Comparison of ENCODE assay signal across 8 mouse cellular contexts in the genomic region with DNA sequence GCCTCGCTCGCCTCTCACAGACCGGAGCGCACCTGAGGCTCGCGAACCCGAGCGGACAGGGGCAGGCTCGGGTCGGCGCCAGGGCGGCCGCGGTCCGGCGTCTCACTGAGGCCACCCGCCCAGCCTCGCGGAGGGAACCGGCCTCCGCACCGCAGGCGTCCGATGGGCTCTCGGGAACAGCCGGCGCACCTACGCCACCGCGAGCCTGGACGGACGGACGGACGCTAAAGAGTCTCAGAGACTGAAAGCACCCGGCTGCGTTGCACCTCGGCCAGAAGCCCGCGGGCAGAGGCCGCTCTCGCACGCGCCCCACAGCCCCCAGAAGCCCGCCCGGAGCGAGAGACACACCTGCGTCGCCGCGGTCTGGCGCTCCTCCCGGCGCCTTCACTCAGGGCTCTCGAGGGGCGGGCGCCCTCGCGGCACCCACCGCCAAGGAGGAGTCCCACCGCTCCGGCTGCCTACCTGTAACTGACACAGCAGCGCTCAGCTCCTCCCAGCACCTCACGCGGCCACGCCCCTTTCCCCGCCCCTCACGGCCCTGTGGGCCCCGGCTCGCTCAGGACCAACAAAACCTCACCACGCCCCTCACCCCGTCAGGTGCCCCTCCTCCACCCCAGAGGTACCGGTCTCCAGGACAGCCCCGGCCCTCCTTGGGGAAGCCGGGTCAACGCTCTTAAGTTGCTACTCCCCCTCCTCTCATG. TPM values are rescaled to one million over a fixed set of nuclear protein-coding genes. Genes with fewer than 3 reads are reported as not detected.
DNase-seq lines count a peak whose midpoint lies in the region; ATAC-seq and TF ChIP-seq lines count a peak whose summit lies in the region.

A gene (minus strand): TSS at position 470 of the 701 bp plus-strand sequence.

- H3K9me3 ChIP-seq in ES-E14 (ENCODE audit: control insufficient read depth, insufficient read depth, low read depth, low read length) = no peaks in the 10 kb centered on the region
- no peaks in the 10 kb centered on the region for H3K9me3 ChIP-seq in forebrain, embryonic 14.5 days (replicated peaks; ENCODE audit: control insufficient read depth, low read length)

- peak within 1 kb of the TSS; percentile 98 for H3K4me2 ChIP-seq in forebrain, embryonic 14.5 days (ENCODE audit: low read length)

- H3K9ac ChIP-seq in ES-E14 (ENCODE audit: insufficient read depth, low read depth, low read length, poor library complexity, severe bottlenecking) = peak within 1 kb of the TSS; percentile 65
- H3K9ac ChIP-seq in forebrain, embryonic 14.5 days (ENCODE audit: low read length) = peak within 1 kb of the TSS; percentile 58

- peak; percentile 96 for ATAC-seq in forebrain, embryonic 14.5 days
- ATAC-seq in hematopoietic stem cell, adult 5-6 weeks (replicated peaks in 1 of 2; ENCODE audit: insufficient read depth in 1 of 2, low FRiP score in 2 of 2, low TSS enrichment in 1 of 2, low read depth in 1 of 2, poor library complexity in 2 of 2, severe bottlenecking in 2 of 2) = peak; percentile 92 to 95

- in situ Hi-C loops in ES-E14 (cut with MboI; ENCODE audit: low sequenced_read_pairs in 2 of 2, unreplicated experiment in 2 of 2) = no loop called here

- peak within 1 kb of the TSS; percentile 65 to 75 for H3K4me3 ChIP-seq in ES-E14 (ENCODE audit: insufficient read depth in 1 of 2, low read depth in 1 of 2, low read length in 2 of 2, poor library complexity in 1 of 2, severe bottlenecking in 1 of 2)
- H3K4me3 ChIP-seq in forebrain, embryonic 14.5 days (ENCODE audit: low read depth, low read length) = peak within 1 kb of the TSS; percentile 59

- H3K27me3 ChIP-seq in forebrain, embryonic 14.5 days (replicated peaks; ENCODE audit: control insufficient read depth, insufficient read depth, low read length) = peaks cover 4% of the 10 kb centered on the region; the same call in 1 of the 2 replicates

- H3K27ac ChIP-seq in ES-E14 (ENCODE audit: insufficient read depth, low read depth, low read length, poor library complexity, severe bottlenecking) = no peak within 1 kb of the TSS
- H3K27ac ChIP-seq in forebrain, embryonic 14.5 days (ENCODE audit: low read depth, low read length) = no peak within 1 kb of the TSS

- H3K4me1 ChIP-seq in ES-E14 (ENCODE audit: control insufficient read depth in 2 of 2, insufficient read depth in 2 of 2, low read length in 2 of 2, poor library complexity in 1 of 2) = peaks cover 0 to 2% of the 10 kb centered on the region in 2 experiments; a peak in 1 of 4 replicates
- peaks cover 3% of the 10 kb centered on the region; the same call in 1 of the 2 replicates for H3K4me1 ChIP-seq in forebrain, embryonic 14.5 days (ENCODE audit: control insufficient read depth, insufficient read depth, low read length)

- peak; percentile 72 for DNase-seq in ES-E14 (ENCODE audit: low read depth, low spot score)
- DNase-seq in cerebellum, adult 11 months = peak; percentile 1
- DNase-seq in forebrain, embryonic 14.5 days (ENCODE audit: low spot score) = peak; percentile 59
- DNase-seq in layer of hippocampus, postnatal 14 days (ENCODE audit: low spot score in 2 of 2) = peak; percentile 7 to 9
- DNase-seq in lung, postnatal 36 days = peak; percentile 96
- peak; percentile 71 for DNase-seq in retina, postnatal 1 day
- peak; percentile 38 for DNase-seq in urinary bladder, postnatal 10 days (ENCODE audit: low spot score)

- no peaks in the 10 kb centered on the region for H3K36me3 ChIP-seq in ES-E14 (ENCODE audit: control insufficient read depth, insufficient read depth, low read length, poor library complexity, severe bottlenecking)
- H3K36me3 ChIP-seq in forebrain, embryonic 14.5 days (ENCODE audit: control insufficient read depth, insufficient read depth, low read length) = no peaks in the 10 kb centered on the region

- WGBS in forebrain, embryonic 14.5 days = under 1% methylated on average over 63 of the region's 75 CpGs

TF ChIP-seq in ES-E14, 5 proteins besides CTCF, POLR2A, EP300 and RAD21:
- TF ChIP-seq ZC3H11A (IDR thresholded peaks at IDR 0.05; ENCODE audit: borderline replicate concordance, low read depth, low read length) (peak; percentile 19; the same call in 1 of the 2 replicates), CHD2 (IDR thresholded peaks at IDR 0.05; ENCODE audit: low read depth, low read length) (no peak)

RNA-seq across cellular contexts. Expression of the gene that starts here (rescaled TPM):
- 0.36 and 0.74 TPM in 2 replicates for total RNA-seq in ES-E14 (2012; rRNA removed)
- polyA plus RNA-seq in forebrain, embryonic 14.5 days (2014; fragmentation: Nextera tagmentation; extraction: Ambion mirVana) = 0.05 and 0.06 TPM in 2 replicates
- total RNA-seq in hematopoietic stem cell, adult 5-6 weeks (2017) = 0.94 TPM in 1 of 2 replicates, not detected in the other
- under 1 TPM; 0.36 to 0.62 TPM for total RNA-seq in layer of hippocampus, postnatal 14 days (2021)

Comparison
In these comparisons a context has a peak if more than half of its experiments do, and no peak if none do; other contexts are left out.
1. Peak in DNase-seq, H3K4me3 ChIP-seq and H3K9ac ChIP-seq in ES-E14; RNA of the gene not detected or under 1 TPM.
2. Peak in DNase-seq, ATAC-seq, H3K4me3 ChIP-seq, H3K9ac ChIP-seq and H3K4me2 ChIP-seq in forebrain, embryonic 14.5 days; RNA of the gene not detected or under 1 TPM.
3. Peak in ATAC-seq in hematopoietic stem cell, adult 5-6 weeks; RNA of the gene not detected or under 1 TPM.
4. Peak in DNase-seq in layer of hippocampus, postnatal 14 days; RNA of the gene not detected or under 1 TPM.
5. DNase-seq: peak in every context shown above with its lines; median percentile 96 in lung, postnatal 36 days; 72 in ES-E14; 71 in retina, postnatal 1 day; 59 in forebrain, embryonic 14.5 days; 38 in urinary bladder, postnatal 10 days; 8 in layer of hippocampus, postnatal 14 days; 1 in cerebellum, adult 11 months.